Mouse (Mus musculus) testis, adult 2 months (tissue): Measurements from ENCODE around the gene Pde8a.

Source experiments
- CTCF ChIP-seq: fragments of 200-500 bp; IDR thresholded peaks from 2 replicates; pipeline ENCODE4 v1.5.1; 2012; ENCODE audit warnings: low read depth, mild to moderate bottlenecking, inconsistent platforms, low read length, moderate library complexity; ENCODE audit not compliant: control insufficient read depth, insufficient read depth, insufficient replicate concordance
- POLR2A ChIP-seq: fragments of 200-500 bp; IDR thresholded peaks from 2 replicates; pipeline ENCODE4 v1.6.1; 2012; ENCODE audit warnings: low read depth, mild to moderate bottlenecking, inconsistent platforms, low read length, moderate library complexity; ENCODE audit not compliant: control insufficient read depth

GRCm38 (mm10) chr7:81355746-81356145 is 142.3 kb downstream of the Pde8a start:
- TF ChIP-seq CTCF, result no peak
- no peak for TF ChIP-seq POLR2A
